Mouse (Mus musculus): Measurements from ENCODE around the gene Tbcb. TPM values are rescaled to one million over a fixed set of nuclear protein-coding genes. Genes with fewer than 3 reads are reported as not detected.
A peak's percentile ranks its signal among the peaks of the same experiment; 100 is the strongest.
"Not testable (repeated sequence)": the region's sequence is repeated elsewhere in the genome, so short reads cannot be mapped to it uniquely, and the experiment has no call there.

Gene Tbcb
- polyA plus RNA-seq, 1 experiment, result 21.5 TPM

GRCm38 (mm10) chr7:30217277-30217676, 14.8 kb downstream of the Tbcb start:
- H3K4me1 ChIP-seq (ENCODE audit: control insufficient read depth, insufficient read depth, insufficient read length), result peaks cover 5% of the 10 kb centered on the region; the same call in 1 of the 2 replicates
- 92% methylated on average over 2 of the region's 2 CpGs for WGBS
- H3K27me3 ChIP-seq (ENCODE audit: control insufficient read depth, insufficient read depth, low read length), result no peaks in the 10 kb centered on the region
- TF ChIP-seq CTCF (IDR thresholded peaks at IDR 0.05; ENCODE audit: extremely low read depth, insufficient read depth, insufficient read length, insufficient replicate concordance) (no peak), POLR2A (IDR thresholded peaks at IDR 0.05; ENCODE audit: low read depth, low read length) (no peak)
- H3K4me3 ChIP-seq (ENCODE audit: extremely low read depth, insufficient read depth, insufficient read length), result no peak overlapping the region
- H3K36me3 ChIP-seq (ENCODE audit: control insufficient read depth, insufficient read depth, low read length), result no peaks in the 10 kb centered on the region
- DNase-seq (ENCODE audit: low read depth in 1 of 2, low spot score in 2 of 2), result no peak
- H3K27ac ChIP-seq (ENCODE audit: insufficient read depth, low read length), result no peak overlapping the region

- no peaks in the 10 kb centered on the region for H3K27me3 ChIP-seq (ENCODE audit: control insufficient read depth, insufficient read depth, low read length)
- peak overlapping the region; percentile 3; the same call in 1 of the 2 replicates for H3K4me3 ChIP-seq (ENCODE audit: extremely low read depth, insufficient read depth, insufficient read length)
- 3% methylated on average over 15 of the region's 16 CpGs for WGBS
- TF ChIP-seq CTCF (IDR thresholded peaks at IDR 0.05; ENCODE audit: extremely low read depth, insufficient read depth, insufficient read length, insufficient replicate concordance) (peak; percentile 90), POLR2A (IDR thresholded peaks at IDR 0.05; ENCODE audit: low read depth, low read length) (no peak)
- DNase-seq (ENCODE audit: low read depth in 1 of 2, low spot score in 2 of 2), result peak; percentile 67 to 69
- no peaks in the 10 kb centered on the region for H3K36me3 ChIP-seq (ENCODE audit: control insufficient read depth, insufficient read depth, low read length)
- H3K27ac ChIP-seq (ENCODE audit: insufficient read depth, low read length), result no peak overlapping the region
- H3K4me1 ChIP-seq (ENCODE audit: control insufficient read depth, insufficient read depth, insufficient read length), result peaks cover 5% of the 10 kb centered on the region; the same call in 1 of the 2 replicates
Observed at GRCm38 (mm10) chr7:30216723-30217151, 15.3 kb downstream of the Tbcb start.

GRCm38 (mm10) chr7:30215875-30216274, 16.2 kb downstream of the Tbcb start:
- TF ChIP-seq CTCF (IDR thresholded peaks at IDR 0.05; ENCODE audit: extremely low read depth, insufficient read depth, insufficient read length, insufficient replicate concordance) (no peak), POLR2A (IDR thresholded peaks at IDR 0.05; ENCODE audit: low read depth, low read length) (no peak)
- Histone ChIP-seq H3K4me1 (ENCODE audit: control insufficient read depth, insufficient read depth, insufficient read length) (peaks cover 5% of the 10 kb centered on the region; the same call in 1 of the 2 replicates), H3K27ac (ENCODE audit: insufficient read depth, low read length) (no peak overlapping the region), H3K36me3 (ENCODE audit: control insufficient read depth, insufficient read depth, low read length) (no peaks in the 10 kb centered on the region), H3K27me3 (ENCODE audit: control insufficient read depth, insufficient read depth, low read length) (no peaks in the 10 kb centered on the region), H3K4me3 (ENCODE audit: extremely low read depth, insufficient read depth, insufficient read length) (no peak overlapping the region)
- 95% methylated on average over 3 of the region's 3 CpGs for WGBS
- DNase-seq (ENCODE audit: low read depth in 1 of 2, low spot score in 2 of 2), result no peak

GRCm38 (mm10) chr7:30213881-30214280, 18.2 kb downstream of the Tbcb start:
- Histone ChIP-seq H3K4me3 (ENCODE audit: extremely low read depth, insufficient read depth, insufficient read length) (no peak overlapping the region), H3K36me3 (ENCODE audit: control insufficient read depth, insufficient read depth, low read length) (no peaks in the 10 kb centered on the region), H3K27me3 (ENCODE audit: control insufficient read depth, insufficient read depth, low read length) (no peaks in the 10 kb centered on the region), H3K27ac (ENCODE audit: insufficient read depth, low read length) (no peak overlapping the region), H3K4me1 (ENCODE audit: control insufficient read depth, insufficient read depth, insufficient read length) (peaks cover 1% of the 10 kb centered on the region; the same call in 1 of the 2 replicates)
- no peak for DNase-seq (ENCODE audit: low read depth in 1 of 2, low spot score in 2 of 2)
- TF ChIP-seq CTCF (IDR thresholded peaks at IDR 0.05; ENCODE audit: extremely low read depth, insufficient read depth, insufficient read length, insufficient replicate concordance), result no peak
- no peak for TF ChIP-seq POLR2A (IDR thresholded peaks at IDR 0.05; ENCODE audit: low read depth, low read length)
- WGBS, result 79% methylated on average over 3 of the region's 3 CpGs

GRCm38 (mm10) chr7:30211025-30211424, 21.0 kb downstream of the Tbcb start:
- no peak for DNase-seq (ENCODE audit: low read depth in 1 of 2, low spot score in 2 of 2)
- Histone ChIP-seq H3K4me3 (ENCODE audit: extremely low read depth, insufficient read depth, insufficient read length) (no peak overlapping the region), H3K36me3 (ENCODE audit: control insufficient read depth, insufficient read depth, low read length) (no peaks in the 10 kb centered on the region), H3K27me3 (ENCODE audit: control insufficient read depth, insufficient read depth, low read length) (no peaks in the 10 kb centered on the region), H3K27ac (ENCODE audit: insufficient read depth, low read length) (no peak overlapping the region), H3K4me1 (ENCODE audit: control insufficient read depth, insufficient read depth, insufficient read length) (no peaks in the 10 kb centered on the region)
- TF ChIP-seq CTCF (IDR thresholded peaks at IDR 0.05; ENCODE audit: extremely low read depth, insufficient read depth, insufficient read length, insufficient replicate concordance) (no peak), POLR2A (IDR thresholded peaks at IDR 0.05; ENCODE audit: low read depth, low read length) (no peak)
- WGBS, result 62% methylated on average over 4 of the region's 4 CpGs

- not testable (repeated sequence) for DNase-seq (ENCODE audit: low read depth in 1 of 2, low spot score in 2 of 2); H3K4me1 ChIP-seq (ENCODE audit: control insufficient read depth, insufficient read depth, insufficient read length); H3K4me3 ChIP-seq (ENCODE audit: extremely low read depth, insufficient read depth, insufficient read length); H3K27me3 ChIP-seq (ENCODE audit: control insufficient read depth, insufficient read depth, low read length); H3K36me3 ChIP-seq (ENCODE audit: control insufficient read depth, insufficient read depth, low read length); H3K27ac ChIP-seq (ENCODE audit: insufficient read depth, low read length)
- WGBS, result 51% methylated on average over 5 of the region's 5 CpGs
Observed at GRCm38 (mm10) chr7:30206364-30206763, 25.7 kb downstream of the Tbcb start.

- no peak for TF ChIP-seq POLR2A (IDR thresholded peaks at IDR 0.05; ENCODE audit: low read depth, low read length)
- peak; percentile 65; the same call in 1 of the 2 replicates for TF ChIP-seq CTCF (IDR thresholded peaks at IDR 0.05; ENCODE audit: extremely low read depth, insufficient read depth, insufficient read length, insufficient replicate concordance)
- 3% methylated on average over 2 of the region's 2 CpGs for WGBS
- H3K36me3 ChIP-seq (ENCODE audit: control insufficient read depth, insufficient read depth, low read length), result no peaks in the 10 kb centered on the region
- H3K4me1 ChIP-seq (ENCODE audit: control insufficient read depth, insufficient read depth, insufficient read length), result no peaks in the 10 kb centered on the region
- peak in 1 of 2 experiments; percentile 61 for DNase-seq (ENCODE audit: low read depth in 1 of 2, low spot score in 2 of 2)
- no peak overlapping the region for H3K27ac ChIP-seq (ENCODE audit: insufficient read depth, low read length)
- no peak overlapping the region for H3K4me3 ChIP-seq (ENCODE audit: extremely low read depth, insufficient read depth, insufficient read length)
- no peaks in the 10 kb centered on the region for H3K27me3 ChIP-seq (ENCODE audit: control insufficient read depth, insufficient read depth, low read length)
Observed at GRCm38 (mm10) chr7:30205383-30205782, 26.7 kb downstream of the Tbcb start.
